Mouse (Mus musculus) liver, postnatal 0 days (tissue): Measurements from ENCODE around the gene Akap2.

Source experiments
- CTCF ChIP-seq: sonication (generic); IDR thresholded peaks from 2 replicates; pipeline ENCODE4 v1.5.1; 2016; ENCODE audit warnings: antibody characterized with exemption, low read depth
- EP300 ChIP-seq: IDR thresholded peaks from 2 replicates; pipeline ENCODE4 v1.6.1; 2016; ENCODE audit warnings: antibody characterized with exemption, low read depth, mild to moderate bottlenecking

DNA sequence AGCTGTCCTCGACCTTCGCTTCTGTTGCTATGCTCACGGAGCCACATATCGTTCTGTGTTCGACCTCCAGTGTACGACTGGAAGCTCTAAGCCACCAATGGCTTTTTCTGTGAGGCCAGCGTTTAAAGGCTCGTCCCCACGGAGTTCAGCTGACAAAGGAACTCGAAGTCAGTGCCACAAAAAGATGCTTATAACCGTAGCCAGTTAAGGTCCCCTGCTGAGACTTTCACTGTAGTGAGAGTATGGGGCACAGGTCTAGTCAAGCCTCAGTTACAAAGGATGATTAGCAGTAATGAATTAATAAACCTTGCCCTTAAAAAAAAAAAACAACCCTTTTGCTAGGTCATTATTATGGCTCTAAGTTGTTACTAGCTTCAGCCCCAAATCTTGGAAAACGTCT, 37.3 kb upstream of the Akap2 start:
- no peak for TF ChIP-seq CTCF
- no peak for TF ChIP-seq EP300
